Mouse (Mus musculus) cerebellum, postnatal 36 days (tissue): ENCODE data around the gene Timm17a.

Experiments
- DNase-seq, 2 experiments: peaks; one replicate each; pipeline ENCODE4 v3.0.0; 2021 to 2022; ENCODE audit warnings: mixed read lengths in 2 of 2

Gene Timm17a

DNA sequence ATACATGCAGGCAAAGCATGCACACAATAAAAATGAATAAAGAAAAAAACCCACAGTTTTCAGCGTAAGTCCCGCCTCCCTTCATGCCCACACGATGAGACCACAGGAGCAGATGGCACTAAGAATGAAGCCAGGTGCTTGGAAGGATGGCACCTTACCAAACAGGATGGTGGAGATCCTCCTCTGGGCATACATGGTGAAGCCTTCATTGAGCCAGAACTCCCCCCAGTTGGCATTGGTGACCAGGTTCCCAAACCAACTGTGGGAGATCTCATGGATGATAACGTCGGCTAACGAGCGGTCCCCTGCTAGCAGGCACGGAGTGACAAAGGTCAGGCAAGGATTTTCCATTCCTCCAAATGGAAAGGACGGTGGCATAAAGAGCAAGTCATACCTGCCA is 42.2 kb downstream of the Timm17a start:
- peak; percentile 74 to 75 for DNase-seq

DNA sequence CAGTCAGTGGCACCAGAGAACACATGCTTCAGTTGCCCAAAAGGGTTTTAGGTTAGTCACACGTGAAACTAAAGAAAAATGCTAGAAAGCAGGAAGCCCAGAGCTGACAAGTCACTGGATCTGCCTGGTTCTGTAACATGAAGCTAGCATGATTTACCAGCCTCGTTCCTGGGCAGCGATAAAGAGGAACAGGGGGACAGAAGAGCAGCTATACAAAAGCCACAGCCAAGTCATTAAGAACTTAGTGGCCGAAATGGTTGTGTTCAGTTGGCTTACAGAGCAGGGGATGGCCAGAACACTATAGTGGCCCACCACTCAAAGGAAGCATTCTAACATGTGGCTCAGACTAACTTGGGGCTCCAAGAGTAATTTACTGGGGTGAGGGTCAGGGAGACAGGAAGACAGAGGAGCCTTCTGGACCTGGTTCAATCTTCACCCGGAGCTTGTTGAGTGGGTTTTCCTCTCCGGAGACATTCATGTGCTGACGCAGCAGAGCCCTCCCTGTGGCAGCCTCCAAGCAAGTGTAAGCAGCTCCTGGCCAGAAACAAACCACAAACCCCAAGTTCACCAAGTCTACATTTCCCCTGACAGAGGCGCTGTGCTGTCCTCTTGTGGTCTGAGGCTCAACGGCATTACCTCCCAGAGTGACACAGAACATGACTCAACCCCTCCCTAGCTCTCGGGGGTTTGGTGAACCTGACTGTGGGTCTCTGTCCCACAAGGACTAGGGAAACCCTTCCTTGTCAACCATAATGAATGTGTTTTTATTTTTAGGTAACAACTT is 45.7 kb downstream of the Timm17a start:
- no peak for DNase-seq

DNA sequence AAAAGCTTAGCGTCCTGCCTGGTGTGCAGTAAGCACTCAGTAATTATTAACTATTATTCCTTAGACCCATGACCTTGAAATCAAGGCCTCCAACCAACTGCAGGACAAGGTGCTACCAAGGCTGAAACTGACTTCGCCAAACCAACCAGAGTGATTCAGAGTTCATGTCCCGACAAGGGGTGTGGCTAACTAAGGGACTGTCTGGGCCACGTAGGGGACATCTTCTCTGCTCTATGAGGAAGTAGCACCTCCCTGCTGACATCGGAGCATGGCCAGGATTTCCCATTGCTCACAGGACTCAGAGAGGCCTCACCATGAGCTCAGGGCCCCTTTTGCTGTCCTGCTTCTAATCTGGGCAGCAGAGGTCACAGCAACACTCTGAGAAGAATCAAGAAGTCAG is 47.7 kb downstream of the Timm17a start:
- DNase-seq = no peak

DNA sequence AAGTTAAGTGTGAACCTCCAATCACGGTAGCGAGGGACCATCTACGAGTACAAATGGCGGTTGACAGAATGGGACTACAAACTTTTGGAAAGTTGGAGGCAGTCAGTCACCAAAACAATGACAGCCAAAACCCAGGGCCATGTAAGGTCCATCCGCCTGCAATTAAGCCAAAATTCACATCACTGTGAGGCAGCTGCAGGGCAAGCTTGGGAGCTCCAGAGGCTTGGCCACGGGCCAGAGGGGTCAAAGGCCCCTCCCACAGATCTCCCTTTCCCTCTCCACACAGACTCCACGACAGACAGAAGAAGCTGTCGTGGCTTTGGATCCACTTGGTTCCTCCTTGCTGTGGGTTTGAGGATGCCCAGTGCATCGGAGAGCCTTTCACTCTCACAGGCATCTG is 50.3 kb downstream of the Timm17a start:
- DNase-seq = no peak

DNA sequence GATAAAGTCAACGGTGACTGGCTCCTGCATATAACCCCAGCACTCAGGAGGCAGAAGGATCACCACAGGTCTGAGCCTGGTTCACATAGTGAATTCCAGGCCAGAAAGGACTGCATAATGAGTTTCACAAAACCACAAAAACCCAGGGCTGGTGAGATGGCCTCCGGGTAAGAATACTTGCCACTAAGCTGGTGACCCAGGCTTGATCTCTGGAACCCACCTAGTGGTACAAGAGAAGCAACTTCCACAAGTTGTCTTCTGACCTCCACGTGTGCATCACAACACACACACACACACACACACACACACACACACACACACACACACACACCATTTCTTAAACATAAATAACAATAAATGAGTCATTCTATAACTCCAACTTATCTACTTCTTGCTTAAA is 51.2 kb downstream of the Timm17a start:
- no peak for DNase-seq

DNA sequence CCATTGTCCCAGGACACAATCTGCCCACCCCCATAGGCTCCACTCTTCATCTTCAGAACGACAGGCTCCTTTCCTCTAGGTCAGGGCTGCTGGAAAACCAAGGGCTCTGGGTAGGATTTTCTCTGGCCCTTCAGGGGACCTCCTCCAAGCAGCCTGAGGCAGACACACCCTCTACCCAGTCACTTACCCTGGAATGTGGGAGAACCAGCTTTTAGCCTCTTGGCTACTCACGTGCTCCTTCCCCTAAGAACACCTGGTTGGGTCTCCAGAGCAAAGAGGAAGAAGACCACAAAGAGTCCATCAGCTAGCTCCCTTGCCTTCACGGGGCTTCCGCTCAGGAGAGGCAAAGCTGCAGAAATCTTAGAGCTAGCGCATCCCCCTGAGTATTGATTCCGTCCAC is 52.6 kb downstream of the Timm17a start:
- no peak for DNase-seq

DNA sequence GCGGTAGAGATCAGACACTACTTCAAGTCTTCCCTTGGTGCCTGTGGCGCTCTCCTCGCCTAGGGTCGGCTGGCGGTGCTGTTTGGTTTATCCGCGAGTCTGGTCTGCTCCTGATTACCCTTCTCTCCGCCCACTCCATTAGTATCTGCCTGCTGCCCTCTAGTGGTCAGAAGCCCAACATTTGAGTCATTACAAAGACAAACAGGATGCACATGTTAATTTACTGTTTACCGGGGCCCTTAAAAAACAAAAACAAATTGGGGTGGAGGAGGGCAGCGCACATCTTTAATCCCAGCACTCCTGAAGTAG is 54.5 kb downstream of the Timm17a start:
- peak; percentile 79 to 86 for DNase-seq

DNA sequence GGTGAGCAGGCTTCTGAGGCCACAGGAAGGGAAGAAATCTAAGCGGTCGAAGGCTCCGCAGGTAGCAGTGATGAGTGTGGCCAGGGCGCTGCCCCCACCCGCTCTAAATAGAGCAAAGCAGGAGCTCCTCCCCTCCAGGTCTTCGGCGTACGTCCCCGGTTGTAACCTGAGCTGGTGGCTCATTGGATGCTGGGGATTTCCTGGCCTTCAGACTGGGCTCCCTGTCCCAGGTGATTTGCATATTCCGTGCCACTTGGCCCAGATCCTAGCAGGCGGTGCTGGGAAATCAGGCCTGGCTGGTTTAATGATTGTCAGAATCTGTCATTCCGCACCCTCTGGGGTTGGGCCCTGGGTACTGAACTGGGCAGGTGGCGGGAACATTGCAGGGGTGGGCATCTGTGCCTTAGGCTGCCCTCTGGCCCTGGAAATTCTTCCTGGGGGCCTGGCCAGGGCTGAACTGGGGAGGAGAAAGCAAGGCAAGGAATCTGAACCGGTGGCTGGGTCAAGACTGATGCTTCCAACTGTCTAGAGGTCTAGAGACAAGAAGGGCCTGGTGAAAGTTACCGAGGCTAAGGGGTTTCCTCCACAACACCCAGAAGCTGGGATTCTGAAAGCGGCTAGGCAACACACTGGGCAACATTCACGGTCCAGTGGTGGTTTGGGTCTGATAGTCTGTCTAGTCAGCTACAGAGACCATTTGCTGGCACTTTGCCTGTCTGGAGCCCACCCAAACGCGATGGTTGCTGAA is 55.0 kb downstream of the Timm17a start, which contains the start of gene Elf3:
Elf3 (minus strand) TSS at position 189 of the 748 bp plus-strand sequence.
- DNase-seq = peak; percentile 59 to 67

DNA sequence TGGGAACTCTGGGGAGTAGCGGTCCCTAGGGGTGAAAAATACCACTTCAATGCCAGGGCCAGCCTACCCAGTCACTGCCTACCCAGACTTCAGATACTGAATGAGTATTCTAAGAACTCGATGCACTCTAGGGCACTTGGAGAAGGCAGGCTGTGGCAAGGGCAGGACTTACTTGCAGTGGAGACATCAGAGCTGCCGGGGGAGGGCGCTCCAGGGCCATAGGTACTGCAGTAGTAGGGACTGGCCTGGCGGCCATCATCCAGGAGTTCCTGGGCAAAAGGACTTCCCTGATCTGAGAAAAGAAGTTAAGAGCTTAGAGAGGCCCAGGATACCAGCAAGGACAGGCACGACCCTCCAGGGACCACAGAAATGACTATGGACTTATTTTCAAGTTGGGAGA is 57.3 kb downstream of the Timm17a start:
- DNase-seq = peak; percentile 21

DNA sequence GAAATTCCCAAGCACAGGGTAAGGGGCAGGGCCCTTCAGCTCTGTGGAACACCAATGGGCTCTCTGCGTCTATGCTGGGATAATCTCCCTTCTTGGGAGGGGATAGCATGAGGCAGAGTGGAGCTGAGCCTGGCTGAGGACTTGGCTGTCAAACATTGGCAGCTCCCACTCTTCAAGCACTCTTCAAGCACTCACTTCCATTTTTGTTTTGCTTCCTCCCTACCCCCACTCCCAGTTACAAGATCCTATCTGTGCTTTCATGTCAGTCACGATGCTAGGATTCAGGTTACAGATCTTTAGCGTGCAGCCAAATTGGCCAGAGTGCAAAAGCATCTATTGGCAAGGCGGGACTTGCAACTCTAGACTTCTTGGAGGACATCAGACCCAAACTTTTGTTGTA is 60.7 kb downstream of the Timm17a start:
- no peak for DNase-seq

DNA sequence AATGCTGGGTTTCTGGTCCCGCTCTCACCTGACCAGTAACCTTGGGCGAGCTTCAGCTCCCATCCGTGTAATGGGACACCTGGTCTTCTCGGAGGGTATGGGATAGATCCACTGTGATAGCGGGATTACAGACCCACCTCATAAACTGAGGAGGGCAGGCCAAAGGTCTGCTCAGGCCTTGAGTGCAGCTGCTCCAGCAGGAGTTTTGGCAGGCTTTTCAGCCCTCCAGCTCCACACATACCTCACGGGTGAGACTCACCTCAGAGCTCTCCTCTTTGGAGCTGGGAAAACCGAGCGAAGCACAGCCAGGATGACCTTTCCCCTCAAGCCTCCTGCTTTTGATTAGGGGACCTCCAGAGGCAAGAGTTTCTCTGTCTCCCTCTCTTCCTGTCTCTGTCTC is 62.2 kb downstream of the Timm17a start:
- DNase-seq = no peak

DNA sequence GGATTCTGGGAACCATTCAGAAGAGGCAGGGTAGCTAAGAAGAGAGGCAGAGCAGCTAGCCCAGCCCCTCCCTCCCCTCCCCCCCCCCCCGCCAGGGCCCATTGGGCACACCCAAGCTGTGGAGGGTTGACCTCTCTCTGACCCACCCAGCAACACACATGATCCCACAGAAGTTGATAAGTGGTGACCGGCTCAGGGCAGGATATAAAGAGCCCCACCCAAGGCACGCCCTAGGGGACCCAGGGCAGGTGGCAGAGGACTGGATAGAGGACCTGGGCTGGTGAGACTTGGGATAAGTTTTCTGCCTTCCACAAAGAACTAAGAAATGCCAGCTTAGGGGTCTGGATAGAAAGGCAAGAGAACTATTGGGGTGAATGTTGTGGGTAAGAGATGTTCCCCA is 62.9 kb downstream of the Timm17a start:
- no peak for DNase-seq

DNA sequence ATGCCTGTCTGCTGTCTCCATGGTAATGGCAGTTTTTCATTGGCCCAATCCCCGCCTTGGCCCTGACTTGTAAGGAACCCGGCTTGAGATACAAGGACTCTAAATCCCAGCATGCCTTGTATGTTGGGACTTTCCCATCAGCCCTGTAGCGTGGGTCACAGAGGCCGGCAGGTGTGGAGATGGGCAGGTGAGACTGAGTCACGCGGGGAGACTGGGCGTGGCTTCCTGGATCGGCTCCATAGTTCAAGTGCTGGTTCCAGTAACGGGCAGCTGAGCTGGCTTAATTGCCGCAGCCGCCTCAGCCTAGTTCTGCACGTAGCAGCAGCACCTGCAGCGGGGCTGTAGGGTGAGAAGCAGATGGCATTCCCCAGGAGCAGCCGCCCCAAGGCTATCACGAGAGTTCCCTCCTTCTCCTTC is 65.1 kb downstream of the Timm17a start:
- DNase-seq = peak; percentile 64 to 66
